8 mouse cellular contexts compared by ENCODE assay signal in the genomic region with DNA sequence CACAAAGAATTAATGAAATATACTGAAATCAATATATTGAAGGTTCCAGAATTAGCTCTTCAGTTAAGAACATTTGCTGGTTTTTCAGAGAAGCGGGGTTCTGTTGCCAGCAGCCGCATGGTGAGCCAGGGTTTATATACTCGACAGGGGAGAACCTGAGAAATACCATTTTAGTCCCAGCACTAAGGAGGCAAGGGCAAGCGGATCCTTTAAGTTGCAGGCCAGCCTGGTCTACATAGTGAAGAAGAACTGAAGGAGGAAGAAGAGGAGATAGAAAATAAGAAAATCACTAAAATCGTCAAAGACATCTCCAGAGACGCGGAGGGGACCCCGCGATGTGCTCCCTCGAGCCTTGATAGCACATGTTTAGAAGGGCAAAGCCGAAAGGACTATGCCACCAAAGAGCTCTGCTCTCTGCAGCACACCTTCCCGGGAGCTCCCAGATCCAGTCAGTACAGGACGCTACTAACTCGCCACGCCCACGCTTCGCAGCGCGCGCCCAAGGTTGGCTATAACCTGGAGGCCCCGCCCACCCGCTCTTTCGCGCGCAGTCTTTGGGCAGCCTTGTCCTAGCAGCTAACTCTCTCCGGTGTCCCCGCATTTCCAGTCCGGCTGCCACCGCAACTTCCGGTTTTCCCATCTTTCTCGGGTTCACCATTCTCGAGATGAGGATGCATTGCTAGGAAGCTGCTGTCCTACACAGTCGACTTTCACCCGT. TPM values are rescaled to one million over a fixed set of nuclear protein-coding genes. Genes with fewer than 3 reads are reported as not detected.
A peak's percentile ranks its signal among the peaks of the same experiment; 100 is the strongest.
DNase-seq lines count a peak whose midpoint lies in the region; ATAC-seq lines count a peak whose summit lies in the region.

No protein-coding gene starts in this region.

- no peaks in the 10 kb centered on the region for H3K27me3 ChIP-seq in heart, embryonic 13.5 days (replicated peaks)
- H3K27me3 ChIP-seq in liver, embryonic 12.5 days (replicated peaks), result no peaks in the 10 kb centered on the region; the same call in 1 of the 2 replicates
- no peaks in the 10 kb centered on the region for H3K27me3 ChIP-seq in stomach, embryonic 15.5 days (replicated peaks)

- peak overlapping the region; percentile 79 for H3K4me2 ChIP-seq in heart, embryonic 13.5 days
- H3K4me2 ChIP-seq in liver, embryonic 12.5 days, result peak overlapping the region; percentile 70
- peak overlapping the region; percentile 68 for H3K4me2 ChIP-seq in stomach, embryonic 15.5 days

- H3K36me3 ChIP-seq in heart, embryonic 13.5 days, result no peaks in the 10 kb centered on the region
- H3K36me3 ChIP-seq in liver, embryonic 12.5 days, result no peaks in the 10 kb centered on the region
- H3K36me3 ChIP-seq in stomach, embryonic 15.5 days, result no peaks in the 10 kb centered on the region

- ATAC-seq in heart, embryonic 13.5 days (ENCODE audit: extremely low read depth, insufficient number of reproducible peaks, low FRiP score, low TSS enrichment), result peak; percentile 86
- ATAC-seq in liver, embryonic 12.5 days, result peak; percentile 99
- peak; percentile 100 for ATAC-seq in stomach, embryonic 15.5 days (ENCODE audit: insufficient read depth, low FRiP score, low read depth)

- 7% methylated on average over 34 of the region's 34 CpGs for WGBS in heart, embryonic 13.5 days
- WGBS in liver, embryonic 12.5 days (ENCODE audit: insufficient replicate concordance), result 8% methylated on average over 34 of the region's 34 CpGs
- 6% methylated on average over 34 of the region's 34 CpGs for whole genome bisulfite sequencing in stomach, embryonic 15.5 days

- H3K9ac ChIP-seq in heart, embryonic 13.5 days, result peak overlapping the region; percentile 79
- H3K9ac ChIP-seq in liver, embryonic 12.5 days, result peak overlapping the region; percentile 62
- H3K9ac ChIP-seq in stomach, embryonic 15.5 days, result peak overlapping the region; percentile 27; the same call in 1 of the 2 replicates

- peak overlapping the region; percentile 72 for H3K4me3 ChIP-seq in brown adipose tissue, adult 24 weeks (ENCODE audit: insufficient read depth, low read depth, low read length)
- peak overlapping the region; percentile 63 for H3K4me3 ChIP-seq in heart, embryonic 13.5 days
- peak overlapping the region; percentile 63 for H3K4me3 ChIP-seq in liver, embryonic 12.5 days
- peak overlapping the region; percentile 49 for H3K4me3 ChIP-seq in stomach, embryonic 15.5 days (replicated peaks)

- H3K27ac ChIP-seq in brown adipose tissue, adult 24 weeks (replicated peaks; ENCODE audit: low read depth, low read length), result 0 out of 2 replicates have a peak overlapping the region, but pooled peaks have one; percentile 9
- peak overlapping the region; percentile 67 for H3K27ac ChIP-seq in heart, embryonic 13.5 days (replicated peaks)
- peak overlapping the region; percentile 23; the same call in 1 of the 2 replicates for H3K27ac ChIP-seq in liver, embryonic 12.5 days
- peak overlapping the region; percentile 71 for H3K27ac ChIP-seq in stomach, embryonic 15.5 days

- no peaks in the 10 kb centered on the region for H3K9me3 ChIP-seq in heart, embryonic 13.5 days
- H3K9me3 ChIP-seq in liver, embryonic 12.5 days (replicated peaks), result no peaks in the 10 kb centered on the region
- no peaks in the 10 kb centered on the region for H3K9me3 ChIP-seq in stomach, embryonic 15.5 days

- H3K4me1 ChIP-seq in brown adipose tissue, adult 24 weeks (ENCODE audit: control insufficient read depth, insufficient read depth, insufficient read length, low read length), result no peaks in the 10 kb centered on the region; the same call in 1 of the 2 replicates
- H3K4me1 ChIP-seq in heart, embryonic 13.5 days, result peaks cover 9% of the 10 kb centered on the region
- H3K4me1 ChIP-seq in liver, embryonic 12.5 days, result peaks cover 12% of the 10 kb centered on the region
- H3K4me1 ChIP-seq in stomach, embryonic 15.5 days, result no peaks in the 10 kb centered on the region

- peak; percentile 91 for DNase-seq in CD4-positive, CD25-positive, alpha-beta regulatory T cell, adult 2 months (ENCODE audit: low read depth, low spot score)
- peak; percentile 61 for DNase-seq in fat pad, adult 2 months (ENCODE audit: extremely low read depth, low read depth, low spot score)
- DNase-seq in kidney, postnatal 10 days, result peak; percentile 98
- DNase-seq in natural killer cell, adult 2 months (ENCODE audit: low spot score in 2 of 2), result peak; percentile 52 to 67

RNA-seq across cellular contexts. Expression of a gene that starts 6.9 kb away (rescaled TPM):
- polyA plus RNA-seq in brown adipose tissue, adult 24 weeks (2012; ENCODE audit: insufficient read depth, insufficient read length, missing spikeins), result 1.8 and 3.7 TPM in 2 replicates
- 9.2 and 9.3 TPM in 2 replicates for polyA plus RNA-seq in heart, embryonic 13.5 days (2015; fragmentation: Nextera tagmentation; extraction: Ambion mirVana)
- polyA plus RNA-seq in liver, embryonic 12.5 days (2016; fragmentation: Nextera tagmentation; extraction: Ambion mirVana), result 2.8 and 2.9 TPM in 2 replicates
- 10.3 and 12.7 TPM in 2 replicates for polyA plus RNA-seq in stomach, embryonic 15.5 days (2015; fragmentation: Nextera tagmentation; extraction: Ambion mirVana)

RNA-seq across cellular contexts. Expression of a gene that starts 8.3 kb away (rescaled TPM):
- not detected in 2 replicates for polyA plus RNA-seq in brown adipose tissue, adult 24 weeks (2012; ENCODE audit: insufficient read depth, insufficient read length, missing spikeins)
- not detected in 2 replicates for polyA plus RNA-seq in heart, embryonic 13.5 days (2015; fragmentation: Nextera tagmentation; extraction: Ambion mirVana)
- not detected in 2 replicates for polyA plus RNA-seq in liver, embryonic 12.5 days (2016; fragmentation: Nextera tagmentation; extraction: Ambion mirVana)
- polyA plus RNA-seq in stomach, embryonic 15.5 days (2015; fragmentation: Nextera tagmentation; extraction: Ambion mirVana), result 0.12 and 0.18 TPM in 2 replicates

RNA-seq across cellular contexts. Expression of a gene that starts 28.3 kb away (rescaled TPM):
- 3.4 and 4.6 TPM in 2 replicates for polyA plus RNA-seq in brown adipose tissue, adult 24 weeks (2012; ENCODE audit: insufficient read depth, insufficient read length, missing spikeins)
- polyA plus RNA-seq in heart, embryonic 13.5 days (2015; fragmentation: Nextera tagmentation; extraction: Ambion mirVana), result 12.7 and 13.3 TPM in 2 replicates
- 8.3 and 9.1 TPM in 2 replicates for polyA plus RNA-seq in liver, embryonic 12.5 days (2016; fragmentation: Nextera tagmentation; extraction: Ambion mirVana)
- polyA plus RNA-seq in stomach, embryonic 15.5 days (2015; fragmentation: Nextera tagmentation; extraction: Ambion mirVana), result 16.1 and 18.8 TPM in 2 replicates

RNA-seq across cellular contexts. Expression of a gene that starts 52.7 kb away (rescaled TPM):
- polyA plus RNA-seq in brown adipose tissue, adult 24 weeks (2012; ENCODE audit: insufficient read depth, insufficient read length, missing spikeins), result not detected in 2 replicates
- polyA plus RNA-seq in heart, embryonic 13.5 days (2015; fragmentation: Nextera tagmentation; extraction: Ambion mirVana), result 0.32 and 0.62 TPM in 2 replicates
- 0.20 and 0.28 TPM in 2 replicates for polyA plus RNA-seq in liver, embryonic 12.5 days (2016; fragmentation: Nextera tagmentation; extraction: Ambion mirVana)
- 0.66 and 0.78 TPM in 2 replicates for polyA plus RNA-seq in stomach, embryonic 15.5 days (2015; fragmentation: Nextera tagmentation; extraction: Ambion mirVana)

Comparison
In these comparisons a context has a peak if more than half of its experiments do, and no peak if none do; other contexts are left out.
1. Peak in every context shown above with its lines: DNase-seq, ATAC-seq, H3K4me3 ChIP-seq and H3K27ac ChIP-seq.
2. H3K27ac ChIP-seq: peak in every context shown above with its lines; median percentile 71 in stomach, embryonic 15.5 days; 67 in heart, embryonic 13.5 days; 23 in liver, embryonic 12.5 days; 9 in brown adipose tissue, adult 24 weeks.
3. H3K9ac ChIP-seq: peak in every context shown above with its lines; median percentile 79 in heart, embryonic 13.5 days; 62 in liver, embryonic 12.5 days; 27 in stomach, embryonic 15.5 days.